Mouse (Mus musculus): ENCODE measurements around the gene Crip2. TPM values are rescaled to one million over a fixed set of nuclear protein-coding genes. Genes with fewer than 3 reads are reported as not detected.

The Crip2 gene
- polyA plus RNA-seq, 1 experiment, result 24.6 TPM

GRCm38 (mm10) chr12:113134502-113134901, 5.5 kb upstream of the Crip2 start:
- 92% methylated on average over 4 of the region's 4 CpGs for WGBS
- Histone ChIP-seq H3K4me1 (ENCODE audit: control insufficient read depth, insufficient read depth, low read length) (no peaks in the 10 kb centered on the region), H3K27ac (ENCODE audit: control insufficient read depth, insufficient read depth, low read depth, low read length, poor library complexity) (no peak overlapping the region), H3K4me3 (replicated peaks; ENCODE audit: control insufficient read depth, low read depth, low read length) (no peak overlapping the region)
- no peak for TF ChIP-seq POLR2A (IDR thresholded peaks at IDR 0.05; ENCODE audit: borderline replicate concordance, control insufficient read depth, low read depth, low read length)
- TF ChIP-seq CTCF (IDR thresholded peaks at IDR 0.05; ENCODE audit: control insufficient read depth, insufficient read depth, low read length), result no peak

- WGBS, result 88% methylated on average over 7 of the region's 7 CpGs
Observed at GRCm38 (mm10) chr12:113135401-113135800, 4.6 kb upstream of the Crip2 start.

GRCm38 (mm10) chr12:113136492-113137020, 3.5 kb upstream of the Crip2 start:
- H3K4me1 ChIP-seq (ENCODE audit: control insufficient read depth, insufficient read depth, low read length), result peaks cover 2% of the 10 kb centered on the region; the same call in 1 of the 2 replicates
- TF ChIP-seq POLR2A (IDR thresholded peaks at IDR 0.05; ENCODE audit: borderline replicate concordance, control insufficient read depth, low read depth, low read length) (no peak), CTCF (IDR thresholded peaks at IDR 0.05; ENCODE audit: control insufficient read depth, insufficient read depth, low read length) (no peak)
- no peak overlapping the region for H3K27ac ChIP-seq (ENCODE audit: control insufficient read depth, insufficient read depth, low read depth, low read length, poor library complexity)
- H3K4me3 ChIP-seq (replicated peaks; ENCODE audit: control insufficient read depth, low read depth, low read length), result no peak overlapping the region
- WGBS, result 87% methylated on average over 17 of the region's 17 CpGs

More at GRCm38 (mm10) chr12:113135401-113135800, 4.6 kb upstream of the Crip2 start:
- TF ChIP-seq CTCF (IDR thresholded peaks at IDR 0.05; ENCODE audit: control insufficient read depth, insufficient read depth, low read length), result no peak
- TF ChIP-seq POLR2A (IDR thresholded peaks at IDR 0.05; ENCODE audit: borderline replicate concordance, control insufficient read depth, low read depth, low read length), result no peak
- Histone ChIP-seq H3K4me3 (replicated peaks; ENCODE audit: control insufficient read depth, low read depth, low read length) (no peak overlapping the region), H3K27ac (ENCODE audit: control insufficient read depth, insufficient read depth, low read depth, low read length, poor library complexity) (no peak overlapping the region), H3K4me1 (ENCODE audit: control insufficient read depth, insufficient read depth, low read length) (peaks cover under 1% of the 10 kb centered on the region; the same call in 1 of the 2 replicates)

GRCm38 (mm10) chr12:113137260-113138213, 2.5 kb upstream of the Crip2 start:
- WGBS, result 80% methylated on average over 18 of the region's 18 CpGs

GRCm38 (mm10) chr12:113138291-113138690, 1.7 kb upstream of the Crip2 start:
- 83% methylated on average over 6 of the region's 6 CpGs for WGBS
- Histone ChIP-seq H3K27ac (ENCODE audit: control insufficient read depth, insufficient read depth, low read depth, low read length, poor library complexity) (no peak overlapping the region), H3K4me3 (replicated peaks; ENCODE audit: control insufficient read depth, low read depth, low read length) (no peak overlapping the region), H3K4me1 (ENCODE audit: control insufficient read depth, insufficient read depth, low read length) (peaks cover 2% of the 10 kb centered on the region)
- TF ChIP-seq POLR2A (IDR thresholded peaks at IDR 0.05; ENCODE audit: borderline replicate concordance, control insufficient read depth, low read depth, low read length) (no peak), CTCF (IDR thresholded peaks at IDR 0.05; ENCODE audit: control insufficient read depth, insufficient read depth, low read length) (no peak)

More at GRCm38 (mm10) chr12:113137260-113138213, 2.5 kb upstream of the Crip2 start:
- Histone ChIP-seq H3K27ac (ENCODE audit: control insufficient read depth, insufficient read depth, low read depth, low read length, poor library complexity) (no peak overlapping the region), H3K4me1 (ENCODE audit: control insufficient read depth, insufficient read depth, low read length) (peaks cover 2% of the 10 kb centered on the region; the same call in 1 of the 2 replicates), H3K4me3 (replicated peaks; ENCODE audit: control insufficient read depth, low read depth, low read length) (no peak overlapping the region)
- TF ChIP-seq POLR2A (IDR thresholded peaks at IDR 0.05; ENCODE audit: borderline replicate concordance, control insufficient read depth, low read depth, low read length), result no peak
- no peak for TF ChIP-seq CTCF (IDR thresholded peaks at IDR 0.05; ENCODE audit: control insufficient read depth, insufficient read depth, low read length)

GRCm38 (mm10) chr12:113138901-113139864, 853 bp upstream of the Crip2 start:
- WGBS, result 54% methylated on average over 11 of the region's 11 CpGs

GRCm38 (mm10) chr12:113140616-113141411, 778 bp downstream of the Crip2 start:
- Histone ChIP-seq H3K4me3 (replicated peaks; ENCODE audit: control insufficient read depth, low read depth, low read length) (peak overlapping the region; percentile 89), H3K27ac (ENCODE audit: control insufficient read depth, insufficient read depth, low read depth, low read length, poor library complexity) (peak overlapping the region; percentile 47), H3K4me1 (ENCODE audit: control insufficient read depth, insufficient read depth, low read length) (peaks cover 2% of the 10 kb centered on the region)
- WGBS, result 4% methylated on average over 49 of the region's 49 CpGs
- TF ChIP-seq POLR2A (IDR thresholded peaks at IDR 0.05; ENCODE audit: borderline replicate concordance, control insufficient read depth, low read depth, low read length) (0 out of 2 replicates have a peak, but pooled peaks have one; percentile 10), CTCF (IDR thresholded peaks at IDR 0.05; ENCODE audit: control insufficient read depth, insufficient read depth, low read length) (no peak)

More at GRCm38 (mm10) chr12:113138901-113139864, 853 bp upstream of the Crip2 start:
- Histone ChIP-seq H3K4me3 (replicated peaks; ENCODE audit: control insufficient read depth, low read depth, low read length) (no peak overlapping the region), H3K4me1 (ENCODE audit: control insufficient read depth, insufficient read depth, low read length) (peaks cover 2% of the 10 kb centered on the region), H3K27ac (ENCODE audit: control insufficient read depth, insufficient read depth, low read depth, low read length, poor library complexity) (no peak overlapping the region)
- TF ChIP-seq CTCF (IDR thresholded peaks at IDR 0.05; ENCODE audit: control insufficient read depth, insufficient read depth, low read length), result no peak
- no peak for TF ChIP-seq POLR2A (IDR thresholded peaks at IDR 0.05; ENCODE audit: borderline replicate concordance, control insufficient read depth, low read depth, low read length)

All from bone marrow, adult 2 months (tissue).